Mouse (Mus musculus) Muller cell, postnatal 12 days (primary cell): ENCODE data around the gene Prkag1.

Experiments
- DNase-seq: peaks from one replicate; pipeline ENCODE4 v3.0.0-alpha.2; 2015; ENCODE audit errors: inconsistent ontology term

The Prkag1 gene

DNA sequence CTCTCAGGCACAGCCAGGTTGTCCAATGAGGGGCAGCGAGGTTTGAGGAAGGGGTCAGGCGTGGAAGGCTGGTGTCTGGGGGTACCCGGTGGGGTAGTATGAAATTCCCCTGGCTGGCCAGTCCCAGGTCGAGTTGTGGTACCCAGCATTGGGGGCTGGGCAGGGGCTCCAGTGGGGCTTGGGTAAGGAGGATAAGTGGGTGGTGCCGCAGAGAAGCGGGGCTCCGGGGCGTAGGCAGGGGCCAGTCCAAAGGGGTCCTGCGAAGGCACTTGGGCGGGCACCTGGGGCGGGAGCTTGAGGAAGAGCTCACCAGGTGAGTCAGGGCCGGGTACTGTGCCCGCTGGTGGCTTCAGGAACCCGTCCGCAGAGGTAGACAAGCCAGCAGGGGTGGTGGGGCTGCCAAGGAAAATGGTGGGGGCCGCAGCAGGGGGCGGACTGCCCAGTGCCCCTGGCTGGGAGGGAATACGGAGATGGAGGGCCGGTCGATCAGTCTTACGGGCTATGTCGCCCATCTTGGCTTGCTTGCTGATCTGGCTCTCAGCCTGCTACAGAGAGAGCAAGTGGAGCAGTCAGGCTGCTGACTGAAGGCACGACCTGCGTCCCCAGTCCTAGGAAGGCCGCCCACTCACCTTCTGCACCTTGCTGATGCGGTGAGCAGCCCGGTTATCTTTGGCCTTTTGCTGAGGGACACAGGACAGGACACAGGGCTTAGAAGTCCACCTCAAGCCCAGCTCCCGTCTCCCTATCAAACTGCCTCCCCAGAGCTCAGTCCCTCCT lies 22.0 kb upstream of the Prkag1 start:
- no peak for DNase-seq

DNA sequence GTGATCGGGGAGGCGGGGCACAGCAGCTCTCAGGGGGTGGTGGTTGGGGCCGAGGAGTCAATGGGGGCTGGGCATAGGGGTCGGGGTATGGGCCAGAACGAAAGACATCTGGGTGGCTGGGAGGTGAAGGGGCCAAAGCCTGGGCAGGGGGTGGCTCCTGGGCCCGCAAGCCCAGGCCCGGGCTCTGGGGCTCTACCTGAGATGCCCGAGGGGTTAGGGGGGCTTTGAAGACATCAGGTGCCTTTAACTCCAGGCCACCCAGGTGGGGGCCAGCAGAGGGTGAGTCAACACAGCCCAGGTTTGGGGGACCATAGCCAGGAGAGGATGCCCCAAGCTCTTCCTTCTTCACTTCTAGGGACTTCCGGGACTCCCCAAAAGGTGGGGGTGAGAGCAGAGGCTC lies 21.4 kb upstream of the Prkag1 start:
- no peak for DNase-seq

DNA sequence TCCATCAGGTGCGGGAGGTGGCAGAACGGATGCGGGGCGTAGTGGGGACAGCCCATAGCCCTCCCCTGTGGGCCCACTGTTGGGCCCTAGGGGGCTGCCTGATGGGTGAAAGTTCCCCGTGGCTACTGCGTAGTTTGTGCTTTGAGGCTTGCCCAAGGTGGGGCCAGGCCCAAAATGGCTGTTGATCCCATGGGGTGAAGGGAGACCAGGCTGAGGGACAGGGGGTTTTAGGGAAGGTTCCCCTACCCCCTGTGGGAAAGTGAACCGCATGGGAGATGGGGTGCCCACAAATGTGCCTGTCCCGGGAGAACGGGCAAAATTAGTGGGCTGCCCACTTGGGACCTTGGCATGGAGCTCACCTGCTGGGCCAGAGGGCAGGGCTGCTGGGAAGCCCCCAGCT lies 20.8 kb upstream of the Prkag1 start:
- DNase-seq = no peak

- no peak for DNase-seq
These were observed 20.0 kb upstream of the Prkag1 start for GRCm38 (mm10) chr15:98851229-98851818.

DNA sequence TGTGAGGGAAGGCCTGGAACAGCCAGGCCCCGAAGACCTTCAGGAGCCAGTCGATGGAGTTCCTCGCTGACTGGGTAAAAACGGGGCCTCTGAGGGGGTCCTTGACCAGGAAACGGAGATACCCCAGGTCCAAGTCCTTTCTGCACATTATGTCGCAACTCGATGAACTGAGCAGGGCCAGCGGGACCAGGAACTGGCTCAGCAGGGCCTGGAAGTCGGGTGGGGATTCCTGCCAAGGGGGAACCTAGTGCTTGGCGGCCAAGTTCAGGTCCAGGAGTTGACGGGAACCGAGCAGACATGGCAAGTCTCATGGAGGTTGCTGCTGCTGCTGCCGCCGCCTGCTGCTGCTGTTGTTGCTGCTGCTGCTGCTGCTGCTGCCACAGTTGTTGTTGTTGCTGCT lies 19.3 kb upstream of the Prkag1 start:
- DNase-seq = no peak

DNA sequence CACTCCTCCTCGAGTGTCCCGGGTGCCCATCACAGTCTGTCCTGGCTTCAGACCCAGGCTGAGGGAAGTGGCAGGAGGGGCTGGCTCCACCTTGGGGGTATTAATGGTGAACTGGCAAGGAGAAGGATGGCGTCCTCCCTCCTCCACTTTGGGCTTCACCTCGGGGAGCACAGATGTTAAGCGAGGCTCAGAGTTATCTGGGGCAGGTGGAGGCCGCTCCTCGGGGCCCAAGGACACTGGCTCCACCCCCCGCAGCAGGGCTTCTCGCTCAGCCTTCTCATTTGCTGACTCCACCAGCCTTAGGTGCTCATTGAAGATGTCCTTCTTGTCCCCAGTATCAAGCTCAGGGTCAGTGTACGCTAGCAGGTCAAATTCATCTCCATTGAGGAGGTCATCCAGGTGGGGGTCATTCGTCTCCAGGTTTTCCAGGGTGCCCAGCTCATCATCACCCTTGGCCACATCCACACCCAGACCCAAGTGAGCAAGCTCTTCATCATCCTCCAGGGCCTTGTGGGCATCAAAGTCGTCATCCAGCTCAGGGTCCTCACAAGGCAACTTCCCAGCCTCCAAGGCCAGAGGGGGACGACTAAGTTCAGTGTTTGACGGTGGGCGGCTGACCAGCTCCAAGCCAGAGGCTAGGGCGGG lies 18.8 kb upstream of the Prkag1 start:
- no peak for DNase-seq

DNA sequence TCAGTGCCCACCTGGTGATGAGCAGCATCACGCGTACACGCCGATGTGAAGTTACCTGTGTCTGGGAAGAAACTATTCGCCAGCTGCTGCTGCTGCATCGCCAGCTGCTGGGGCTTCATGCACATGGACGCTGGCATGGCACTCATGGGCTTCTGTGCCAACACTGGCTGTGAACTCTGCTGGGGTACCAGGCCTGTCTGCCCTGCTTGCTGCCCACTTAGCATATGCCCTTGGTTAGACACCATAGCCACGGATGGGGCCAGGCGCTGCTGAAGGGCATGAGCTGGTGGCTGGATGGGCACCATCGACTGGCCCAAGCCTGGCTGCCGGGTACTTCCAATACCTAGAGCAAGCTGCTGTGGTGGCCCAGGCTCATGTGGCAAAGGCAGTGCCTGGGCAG lies 17.8 kb upstream of the Prkag1 start:
- no peak for DNase-seq

DNA sequence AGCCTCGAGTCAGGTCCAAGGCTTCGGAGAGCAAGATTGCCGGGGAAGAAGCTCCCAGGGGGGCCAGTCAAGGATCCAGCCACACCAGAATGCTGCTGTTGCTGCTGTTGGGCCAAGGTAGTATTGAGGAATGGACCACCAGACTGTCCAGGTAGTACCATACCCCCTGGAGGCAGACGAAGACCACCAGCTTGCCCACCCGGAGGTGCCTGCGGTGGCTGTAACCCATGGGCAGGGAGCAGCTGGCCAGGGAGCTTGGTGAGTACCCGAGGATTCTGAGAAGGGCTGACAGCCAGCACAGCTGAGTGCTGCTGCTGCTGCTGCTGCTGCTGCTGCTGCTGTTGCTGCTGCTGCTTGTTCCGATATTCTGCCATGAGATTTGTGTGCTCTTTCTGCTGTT lies 14.8 kb upstream of the Prkag1 start:
- no peak for DNase-seq

GRCm38 (mm10) chr15:98845149-98845548 lies 13.8 kb upstream of the Prkag1 start:
- no peak for DNase-seq

- DNase-seq = no peak
These were observed 12.4 kb upstream of the Prkag1 start for GRCm38 (mm10) chr15:98843595-98844223.

GRCm38 (mm10) chr15:98839671-98840585 lies 8.6 kb upstream of the Prkag1 start:
- no peak for DNase-seq

GRCm38 (mm10) chr15:98839161-98839560 lies 7.8 kb upstream of the Prkag1 start:
- DNase-seq = no peak

- no peak for DNase-seq
These were observed 6.4 kb upstream of the Prkag1 start for GRCm38 (mm10) chr15:98837743-98838103.

- no peak for DNase-seq
These were observed 5.9 kb upstream of the Prkag1 start for GRCm38 (mm10) chr15:98837006-98837742.

DNA sequence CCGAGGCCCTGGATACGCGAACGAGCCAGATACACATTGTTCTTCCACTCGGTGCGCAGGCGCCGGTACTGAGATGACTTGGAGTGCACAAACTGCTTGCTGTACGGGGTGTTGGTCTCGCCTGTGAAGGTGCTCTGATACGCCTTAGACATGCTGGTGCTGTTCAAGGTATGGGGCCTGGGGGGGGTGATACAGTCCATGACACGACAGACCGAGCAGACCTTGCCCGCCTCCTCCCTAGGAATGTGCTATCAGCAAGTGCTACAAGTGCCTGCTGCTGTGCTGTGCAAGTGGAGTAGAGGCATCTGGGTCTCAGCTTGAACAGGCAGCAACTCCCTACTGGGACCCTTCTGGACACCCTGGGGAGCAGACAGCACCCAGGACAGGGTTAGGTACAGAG lies 4.0 kb upstream of the Prkag1 start:
- no peak for DNase-seq

- no peak for DNase-seq
These were observed 2.7 kb upstream of the Prkag1 start for GRCm38 (mm10) chr15:98834059-98834458.

GRCm38 (mm10) chr15:98833281-98833680 lies 2.0 kb upstream of the Prkag1 start:
- DNase-seq = no peak

DNA sequence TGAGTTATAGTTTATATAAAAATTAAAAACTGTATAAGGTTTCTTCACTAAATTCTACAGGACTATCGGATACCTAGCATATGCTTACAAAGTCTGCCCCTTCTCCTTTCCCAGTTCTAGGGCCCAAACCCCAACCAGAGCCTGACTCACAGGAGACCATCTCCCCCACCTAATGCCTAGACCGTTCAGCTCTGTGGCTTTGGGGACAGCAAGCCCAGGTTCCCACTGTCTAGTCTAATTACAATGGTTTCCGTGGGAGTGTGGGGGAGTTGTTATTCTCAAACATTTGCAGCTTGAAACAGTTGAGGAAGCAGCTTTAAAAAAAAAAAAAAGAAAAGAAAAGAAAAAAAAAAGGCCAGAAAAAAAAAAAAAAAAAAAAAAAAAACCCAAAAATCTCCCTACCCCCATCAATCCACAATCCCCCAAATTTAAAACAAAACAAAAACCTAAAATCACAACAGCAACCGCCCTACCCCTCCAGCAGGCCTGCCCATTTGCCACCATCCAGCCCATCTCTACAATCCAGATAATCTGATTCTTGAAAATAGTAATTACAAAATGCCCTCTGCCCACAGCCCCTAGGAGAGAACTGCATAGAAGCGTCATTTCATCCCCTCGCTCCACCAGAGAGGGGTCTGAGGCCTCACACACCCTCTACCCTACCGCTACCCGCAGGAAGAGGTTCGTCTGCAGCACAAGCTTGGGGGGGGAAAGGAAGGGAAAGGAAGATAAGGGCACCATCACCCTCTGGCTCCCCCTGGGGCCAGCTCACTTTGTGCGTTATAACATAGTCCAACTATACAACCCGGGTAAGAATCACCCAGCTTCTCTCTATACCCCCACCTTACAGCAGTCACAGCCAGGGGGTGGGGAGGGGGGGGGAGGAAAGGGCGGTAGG lies 1.1 kb upstream of the Prkag1 start:
- DNase-seq = peak; percentile 18

DNA sequence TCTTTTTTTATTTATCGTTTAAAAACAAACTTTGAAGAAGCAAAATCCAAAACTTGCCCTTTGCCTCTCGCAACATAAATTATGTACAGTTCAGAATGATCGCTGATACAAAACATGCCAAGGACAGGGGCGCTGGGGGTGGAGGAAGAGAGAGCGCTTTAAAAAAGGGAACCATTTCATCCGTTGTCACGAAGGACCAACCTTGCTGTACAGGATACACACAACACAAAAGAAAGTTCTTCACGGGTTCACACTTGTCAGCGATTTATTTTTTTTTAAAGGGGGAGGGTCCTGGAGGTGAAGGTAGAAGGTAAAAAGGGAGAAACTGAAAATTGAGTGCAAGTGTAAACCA lies 339 bp upstream of the Prkag1 start:
- DNase-seq = no peak

GRCm38 (mm10) chr15:98827611-98828011 lies 3.7 kb downstream of the Prkag1 start:
- no peak for DNase-seq
